Mouse (Mus musculus) kidney, postnatal 25 days (tissue): ENCODE results near the gene Ephb1.

Experiments used
- DNase-seq, 2 experiments: peaks; one replicate each; pipeline ENCODE4 v3.0.0; 2021; ENCODE audit warnings: mixed read lengths in 2 of 2

Ephb1 gene

DNA sequence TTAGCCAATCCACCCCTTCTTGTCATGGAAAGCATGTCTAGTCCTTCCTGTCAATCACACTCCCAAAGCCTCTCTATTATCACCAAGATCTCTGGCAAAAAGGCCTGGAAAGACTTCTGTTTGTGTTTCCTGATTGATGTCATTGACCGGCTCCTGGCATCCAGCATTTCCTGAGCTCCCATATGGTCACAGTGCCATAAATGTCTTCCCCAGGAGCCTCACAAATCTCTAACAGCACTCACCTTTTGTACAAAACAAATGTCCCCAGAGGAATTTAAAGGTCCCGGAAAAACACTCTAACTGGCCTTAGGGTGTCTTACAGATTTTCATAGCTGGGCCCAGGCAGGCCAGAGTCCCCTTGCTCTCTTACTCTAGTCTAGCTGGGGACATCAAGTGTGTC lies 112.9 kb downstream of the Ephb1 start:
- DNase-seq, result no peak

DNA sequence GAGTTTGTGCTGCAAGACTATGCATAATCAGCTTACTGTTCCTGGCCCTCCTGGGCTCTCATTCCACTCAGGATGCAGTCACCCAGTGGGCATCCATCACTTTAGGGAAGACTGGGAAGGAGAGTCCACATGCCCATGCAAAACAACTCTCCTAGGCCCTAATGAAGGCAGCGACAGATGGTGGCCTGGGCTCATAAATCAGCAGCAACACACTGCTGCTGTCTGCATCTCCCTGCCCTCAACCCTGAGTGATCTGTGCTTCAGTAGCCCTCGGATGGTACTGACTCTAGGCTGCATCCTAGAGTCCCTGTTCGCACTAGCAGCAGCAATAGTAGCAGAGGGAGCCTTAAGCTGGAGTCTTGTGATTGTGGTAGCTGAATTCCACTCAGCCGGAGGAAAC lies 114.3 kb downstream of the Ephb1 start:
- DNase-seq, result no peak

DNA sequence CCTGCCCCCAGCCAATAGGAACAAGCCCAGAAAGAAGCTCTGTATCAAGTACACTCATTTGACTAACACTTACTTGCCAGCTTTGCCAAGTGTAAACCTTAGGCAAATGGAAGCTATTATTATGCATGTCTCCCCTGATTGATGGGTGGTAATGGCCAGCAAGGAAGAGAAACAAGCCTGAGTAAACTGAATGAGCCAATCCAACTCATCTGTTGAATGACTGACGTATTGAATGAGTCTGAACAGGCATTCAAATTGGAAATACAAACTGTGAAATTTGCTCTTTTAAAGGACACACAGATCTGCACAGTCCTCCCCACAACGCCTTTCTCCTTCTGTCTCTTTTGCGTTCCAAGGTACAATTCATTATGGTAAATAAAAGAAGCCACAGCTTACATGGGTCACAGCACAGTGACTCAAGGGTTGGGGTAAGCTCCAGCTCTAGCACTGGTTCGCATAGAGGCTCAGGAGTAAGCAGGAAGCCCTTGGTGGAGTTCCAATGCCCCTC lies 119.0 kb downstream of the Ephb1 start:
- DNase-seq, result no peak

DNA sequence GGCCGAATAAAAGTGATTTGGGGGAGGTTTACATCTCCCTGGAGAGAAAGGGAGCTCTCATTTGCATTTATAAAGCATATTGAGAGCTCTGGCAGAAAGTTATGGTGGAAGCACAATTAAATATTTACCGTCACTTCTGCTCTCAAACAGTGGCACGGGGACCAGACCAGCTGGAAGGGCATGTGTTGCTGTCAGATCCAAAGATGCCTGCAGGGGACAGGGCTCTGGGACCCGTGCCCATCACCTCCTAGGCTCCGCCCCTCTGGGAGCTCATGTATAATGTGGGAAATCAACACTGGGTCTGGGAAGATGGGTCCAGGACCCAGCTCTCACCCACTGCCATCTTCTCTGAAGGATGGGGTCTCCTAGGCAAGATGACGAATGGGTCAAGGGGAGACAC lies 123.2 kb downstream of the Ephb1 start:
- DNase-seq, result no peak

DNA sequence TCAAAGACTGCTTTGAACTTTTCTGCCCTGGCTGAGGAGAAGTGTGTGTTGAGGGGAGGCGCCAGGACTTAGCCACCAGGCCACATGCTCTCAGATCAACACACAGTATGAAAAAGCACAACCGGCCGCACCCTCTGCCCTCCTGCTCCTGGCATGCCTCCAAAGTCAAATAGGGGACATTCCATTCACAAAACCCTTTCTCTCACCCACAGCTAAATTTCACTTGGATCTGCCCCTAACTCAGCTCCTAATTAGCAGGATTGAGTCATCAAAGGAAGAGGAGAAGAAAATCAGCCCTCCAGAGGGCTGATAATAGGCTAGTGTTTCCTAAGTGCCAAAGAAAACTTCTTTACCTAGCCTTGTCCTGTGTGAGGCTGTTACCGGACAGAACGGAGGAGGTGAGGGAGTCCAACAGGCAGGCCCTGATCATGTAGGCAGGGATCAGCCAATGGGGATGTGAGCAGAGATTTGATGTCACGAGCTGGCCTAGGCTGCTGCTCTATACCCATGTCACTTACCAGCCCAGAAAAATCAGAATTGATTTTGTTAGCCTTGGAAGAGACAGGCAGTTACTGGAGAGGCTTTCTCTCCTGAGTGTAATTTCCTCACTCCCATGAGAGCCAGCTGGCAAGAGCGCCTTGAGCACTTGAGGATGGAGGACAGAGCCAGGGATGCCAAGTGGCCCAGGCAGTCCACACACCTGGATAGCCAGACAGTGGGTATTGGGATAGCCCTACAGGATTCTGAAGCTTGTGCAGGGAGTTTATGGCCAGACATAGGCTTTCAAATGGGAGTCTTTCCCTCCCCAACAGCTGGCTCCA lies 137.5 kb downstream of the Ephb1 start:
- no peak for DNase-seq

DNA sequence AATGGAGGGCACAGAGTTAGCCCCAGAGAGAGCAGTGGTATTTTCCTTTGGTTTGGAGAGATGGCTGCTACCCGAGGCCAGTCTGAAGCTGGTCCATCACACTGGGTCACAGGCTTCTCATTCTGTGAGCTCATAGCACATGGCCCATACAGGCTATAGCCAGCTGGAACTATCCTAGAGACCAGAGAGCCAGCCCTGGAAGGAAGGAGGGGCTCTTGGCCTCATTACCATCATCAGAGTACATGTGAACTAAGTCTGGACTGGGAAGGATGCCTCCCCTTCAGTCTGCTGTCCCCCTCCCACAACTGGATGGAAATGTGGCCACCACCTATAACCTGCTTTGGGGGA lies 142.5 kb downstream of the Ephb1 start:
- DNase-seq, result no peak

DNA sequence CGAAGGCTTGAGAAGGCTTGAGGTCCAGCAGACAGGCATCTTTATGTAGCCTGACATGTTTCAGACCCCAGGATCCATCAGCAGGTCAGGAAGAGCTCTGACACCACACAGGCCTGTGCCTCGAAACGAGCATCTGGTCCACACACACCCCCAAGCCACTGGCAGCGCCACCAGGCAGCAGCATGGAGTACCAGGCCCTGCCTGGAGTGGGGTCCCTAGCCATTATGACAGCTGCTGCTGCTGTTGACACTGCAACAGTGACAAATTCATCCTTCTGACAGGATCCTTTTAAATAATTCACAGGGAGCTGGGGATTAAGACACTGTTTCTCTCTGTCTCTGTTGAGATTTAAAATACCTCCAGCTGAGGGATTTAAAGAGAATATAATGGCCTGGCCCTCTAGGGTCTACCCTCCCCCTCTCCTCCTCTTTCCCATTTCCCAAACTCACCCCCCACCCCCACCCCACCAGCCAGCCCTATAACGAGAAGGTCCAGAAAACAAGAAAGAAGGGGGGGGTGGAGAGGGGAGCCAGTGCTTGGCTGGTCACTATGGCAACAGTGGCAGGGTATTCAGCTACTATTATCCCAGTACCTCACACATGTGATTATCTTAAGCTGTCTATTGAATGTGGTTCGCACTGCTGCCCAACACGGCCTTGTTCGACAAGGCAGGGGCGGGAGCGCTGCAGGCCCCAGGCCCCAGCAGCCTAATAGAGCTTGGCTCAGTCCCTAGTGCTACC lies 143.0 kb downstream of the Ephb1 start:
- DNase-seq, result no peak

DNA sequence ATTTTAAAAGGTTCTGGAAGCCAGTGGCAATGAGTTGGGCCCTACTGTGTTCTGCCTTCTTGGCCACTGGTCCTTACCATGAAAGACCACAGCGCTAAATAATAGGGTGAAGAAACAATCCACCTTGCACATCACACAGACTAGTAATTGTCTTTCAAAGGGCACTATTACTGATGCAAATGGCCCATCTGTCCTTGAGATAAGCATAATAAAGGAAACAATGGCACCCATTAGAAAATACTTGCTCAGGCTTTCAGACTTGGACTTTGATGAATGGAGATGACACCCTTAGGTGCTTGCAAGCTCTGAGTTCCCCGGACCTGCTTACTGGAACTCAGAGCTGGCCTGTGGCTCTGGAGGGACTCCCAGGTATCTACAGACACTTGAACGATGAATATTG lies 149.0 kb downstream of the Ephb1 start:
- DNase-seq, result no peak

DNA sequence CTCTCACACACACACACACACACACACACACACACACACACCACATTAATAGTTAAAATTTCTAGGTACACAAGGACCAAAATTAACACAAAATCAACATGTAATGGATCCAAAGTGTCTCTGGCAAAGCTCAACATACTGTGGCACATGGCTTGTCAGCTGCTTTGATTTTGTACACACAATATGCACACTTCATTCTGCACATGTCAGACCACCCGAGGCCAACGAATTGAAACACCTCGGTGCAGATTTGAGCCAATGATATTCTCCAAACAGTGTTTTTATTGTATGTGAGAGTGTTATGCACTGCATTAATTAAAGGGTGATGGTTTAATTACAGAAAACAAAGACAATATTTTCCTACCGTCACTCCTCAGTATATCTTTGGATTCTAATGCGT lies 152.6 kb downstream of the Ephb1 start:
- DNase-seq, result no peak

DNA sequence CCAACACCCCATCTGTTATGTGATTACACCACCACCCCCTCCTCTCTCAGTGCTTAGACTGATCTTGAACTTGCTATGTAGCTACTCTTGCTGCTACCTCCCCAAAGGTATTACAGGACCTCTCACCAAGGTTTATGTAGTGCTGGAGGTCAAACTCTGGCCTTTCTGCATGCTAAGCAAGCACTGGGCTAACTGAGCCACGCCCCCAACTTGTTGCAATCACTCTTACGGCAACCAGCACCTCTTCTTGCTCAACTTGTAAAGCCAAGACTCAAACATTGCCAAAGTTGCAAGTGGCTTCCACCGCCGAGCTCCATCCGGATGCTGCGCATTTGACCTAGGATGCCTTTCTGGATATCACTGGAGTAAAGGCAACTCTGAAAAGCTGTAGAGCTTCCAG lies 157.6 kb downstream of the Ephb1 start:
- DNase-seq, result no peak

DNA sequence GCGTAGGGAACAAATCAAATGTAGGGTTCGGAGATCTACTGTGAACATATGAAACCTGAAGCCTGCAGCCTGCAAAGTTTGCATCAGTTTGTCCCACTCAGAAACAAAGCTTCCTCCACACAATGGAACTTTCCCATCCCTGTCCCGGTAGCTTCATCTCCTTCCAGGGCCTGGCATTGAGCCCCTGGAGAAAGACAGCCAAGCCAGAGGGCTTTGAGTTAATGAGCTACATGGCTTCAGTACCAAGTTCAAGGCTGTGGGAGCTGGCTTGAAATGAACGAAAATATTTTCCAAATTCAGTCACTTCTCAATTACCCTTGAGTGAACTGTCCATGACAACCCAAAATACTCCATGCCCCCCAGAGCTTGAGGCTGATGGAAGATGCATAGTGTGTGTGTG lies 160.4 kb downstream of the Ephb1 start:
- DNase-seq, result no peak

DNA sequence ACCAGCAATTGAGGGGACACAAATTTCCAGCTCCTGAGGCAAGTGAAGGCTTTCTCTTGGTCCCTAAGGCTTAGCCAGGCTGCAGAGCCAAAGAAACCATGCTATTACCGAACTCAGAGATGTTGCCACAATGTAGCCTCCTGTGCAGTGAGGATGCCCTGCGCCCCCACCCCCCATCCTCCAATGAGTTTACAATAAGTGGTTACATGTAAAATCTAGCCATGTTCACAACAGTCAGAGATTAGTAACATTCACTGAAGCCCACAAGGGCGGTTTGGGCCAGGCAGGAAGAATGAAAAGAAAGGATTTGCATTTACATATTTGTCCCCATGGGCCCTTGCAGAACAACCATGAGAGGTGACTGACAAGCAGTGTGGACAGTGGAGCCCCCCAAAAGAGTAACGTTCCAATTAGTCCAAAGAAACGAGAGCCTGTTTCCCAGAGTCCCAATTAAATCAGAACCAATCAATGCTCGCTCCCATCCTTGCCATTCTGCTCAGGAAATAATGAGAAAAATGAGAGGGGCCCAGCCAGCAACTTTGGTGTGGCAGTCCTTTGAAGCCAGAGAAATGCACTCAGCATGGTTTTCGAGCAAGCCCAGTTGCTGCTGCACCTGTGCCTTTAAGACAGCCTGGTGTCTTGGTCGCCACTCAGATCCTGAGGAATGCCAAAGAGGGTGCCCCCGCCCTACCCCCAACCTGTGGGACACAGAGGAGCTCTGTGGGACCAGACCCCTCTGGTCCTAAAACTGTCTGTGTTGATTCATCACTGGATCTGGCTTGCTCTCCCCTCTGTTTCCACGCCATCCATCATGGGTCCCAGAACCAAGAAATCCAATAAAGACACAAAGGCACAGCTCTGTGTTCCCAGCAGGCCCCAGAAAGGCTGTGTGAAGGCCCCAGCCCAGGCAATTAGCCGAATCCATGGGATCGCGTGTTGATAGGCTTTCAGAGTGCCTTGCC lies 161.5 kb downstream of the Ephb1 start:
- peak in 1 of 2 experiments; percentile 10 for DNase-seq

DNA sequence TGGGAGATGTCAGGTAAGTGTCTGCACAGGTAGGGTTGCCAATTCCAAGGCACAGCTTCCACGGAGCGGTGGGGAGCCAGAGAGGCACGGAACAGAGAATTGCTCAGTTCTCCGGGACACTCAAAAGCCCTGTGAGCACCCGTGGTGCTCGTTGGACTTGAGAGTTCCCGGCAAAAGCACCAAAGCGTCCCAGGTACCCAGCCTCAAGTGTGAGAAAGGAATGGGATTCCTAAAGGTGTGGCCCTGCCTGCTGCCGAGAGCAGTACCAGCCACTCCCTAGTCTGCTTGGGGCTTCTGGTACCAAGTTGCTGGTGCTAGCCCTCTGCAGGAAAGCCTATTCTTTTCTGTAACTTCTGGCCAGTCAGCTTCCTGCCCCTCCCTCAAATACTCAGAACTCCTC lies 164.4 kb downstream of the Ephb1 start:
- no peak for DNase-seq

DNA sequence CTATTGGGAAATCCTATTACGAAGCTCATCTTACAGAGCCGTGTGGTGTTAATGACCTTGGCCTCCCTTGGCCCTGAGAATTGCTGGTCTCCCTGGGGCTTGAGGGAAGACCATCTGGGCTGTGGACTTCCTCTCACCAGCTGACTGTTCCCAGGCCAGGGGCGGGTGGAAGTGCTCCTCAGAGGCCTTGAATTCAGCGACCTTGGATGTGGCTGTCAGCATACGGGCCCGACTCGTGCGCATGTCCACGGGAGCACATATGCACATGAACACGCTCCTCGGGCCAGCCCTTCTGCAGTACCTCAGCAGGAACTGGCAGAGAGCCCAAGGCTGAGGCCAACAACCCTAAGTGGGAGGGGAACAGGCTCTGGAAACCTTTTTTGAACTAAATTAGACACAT lies 165.1 kb downstream of the Ephb1 start:
- DNase-seq, result peak; percentile 40 to 43

DNA sequence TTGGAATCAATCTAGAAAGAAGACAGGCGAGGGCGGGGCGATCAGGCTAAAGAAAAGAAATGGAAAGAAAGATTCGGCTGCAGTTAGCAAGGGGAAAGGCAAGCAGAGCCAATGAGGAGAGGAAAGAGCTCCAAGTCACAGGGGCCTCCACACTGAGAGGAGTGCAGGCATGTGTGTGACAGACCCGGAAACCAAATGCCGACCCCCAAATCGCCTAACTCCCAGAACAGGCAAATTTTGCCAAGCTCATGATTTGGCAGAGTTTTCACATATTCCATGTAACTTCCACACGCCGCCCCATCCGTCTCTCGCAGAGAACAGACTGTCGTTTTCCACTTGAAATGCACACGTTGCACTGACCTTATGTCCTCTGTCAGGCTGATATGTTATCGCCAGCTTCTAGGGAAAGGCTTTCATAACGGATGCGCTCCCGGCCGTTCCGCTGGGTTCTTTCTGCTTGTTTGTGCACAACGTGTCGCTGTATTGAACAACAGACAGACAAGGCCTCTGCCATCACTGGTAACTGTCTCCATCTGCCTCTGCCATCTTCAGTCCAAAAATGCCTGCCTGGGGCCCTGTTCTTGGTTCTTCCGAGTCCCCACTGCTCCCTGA lies 170.7 kb downstream of the Ephb1 start:
- DNase-seq, result no peak

DNA sequence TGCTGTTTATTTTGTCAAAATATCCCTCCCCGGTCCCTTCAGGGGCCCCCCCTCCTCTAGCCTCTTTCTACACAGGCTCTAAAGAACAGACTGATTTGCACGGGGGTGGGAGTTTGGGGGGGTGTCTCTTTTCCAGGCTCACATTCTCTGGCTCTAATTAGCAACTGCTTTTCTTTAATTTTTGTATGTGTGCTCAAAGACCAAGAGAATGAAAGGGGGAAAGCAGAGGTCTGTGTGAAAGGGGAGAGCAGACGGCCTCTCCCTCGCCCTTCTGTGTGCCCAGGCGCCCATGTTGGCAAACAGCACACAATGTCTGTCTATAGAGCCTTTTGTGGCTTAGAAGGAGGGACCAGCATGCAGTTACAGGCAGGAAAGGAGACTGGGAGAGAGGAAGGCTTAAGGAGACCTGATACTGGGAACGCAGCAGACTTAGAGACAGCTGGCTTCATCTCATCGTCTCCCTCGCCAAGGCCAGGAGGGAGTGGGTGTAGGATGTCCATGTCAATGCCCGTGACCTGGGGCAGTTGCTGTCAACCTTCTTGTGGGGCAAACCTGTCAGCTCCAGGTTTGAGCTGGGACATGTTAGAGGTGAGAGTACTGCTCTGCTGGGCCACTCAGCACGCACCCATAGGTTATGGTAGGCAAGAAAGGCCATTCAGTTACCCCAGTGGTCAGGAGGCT lies 172.5 kb downstream of the Ephb1 start:
- no peak for DNase-seq

DNA sequence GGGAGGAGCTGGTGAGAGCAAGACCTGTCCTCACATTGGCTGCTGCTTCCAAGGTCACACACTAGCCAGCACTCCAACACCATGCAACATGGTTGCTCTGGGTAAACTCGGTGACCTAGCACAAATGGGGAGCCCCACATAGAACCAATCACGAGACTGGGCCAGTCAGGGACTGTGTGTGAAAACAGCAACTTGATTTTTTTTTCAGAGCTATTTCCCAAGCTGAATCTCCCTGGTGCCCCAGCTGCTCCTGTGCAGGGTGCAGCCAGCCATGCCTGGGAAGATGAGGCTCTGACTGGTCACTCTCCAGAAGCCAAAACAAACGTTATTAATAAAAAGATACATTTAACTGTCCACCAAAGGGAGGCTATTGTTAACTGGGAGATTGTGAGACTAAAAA lies 173.2 kb downstream of the Ephb1 start:
- no peak for DNase-seq

DNA sequence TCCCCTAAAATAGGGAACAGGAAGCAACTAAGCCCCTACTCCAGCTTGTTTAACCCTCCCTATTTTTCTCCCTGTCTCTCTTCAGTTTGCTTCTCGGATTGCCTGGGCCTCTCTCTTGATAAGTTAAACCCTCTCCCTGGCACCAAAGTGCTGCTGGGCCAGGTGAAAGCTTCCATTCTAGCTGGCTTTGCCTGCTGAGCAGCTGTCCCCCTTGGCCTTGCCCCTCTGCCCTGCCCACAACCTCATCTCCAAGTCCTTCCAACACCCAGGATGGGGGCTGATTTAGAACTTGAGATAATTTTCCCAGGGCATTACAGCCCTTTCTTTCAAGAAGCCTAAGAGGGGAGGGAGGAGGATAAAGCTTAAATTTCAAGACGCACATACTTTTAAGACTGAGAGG lies 174.0 kb downstream of the Ephb1 start:
- DNase-seq, result no peak

DNA sequence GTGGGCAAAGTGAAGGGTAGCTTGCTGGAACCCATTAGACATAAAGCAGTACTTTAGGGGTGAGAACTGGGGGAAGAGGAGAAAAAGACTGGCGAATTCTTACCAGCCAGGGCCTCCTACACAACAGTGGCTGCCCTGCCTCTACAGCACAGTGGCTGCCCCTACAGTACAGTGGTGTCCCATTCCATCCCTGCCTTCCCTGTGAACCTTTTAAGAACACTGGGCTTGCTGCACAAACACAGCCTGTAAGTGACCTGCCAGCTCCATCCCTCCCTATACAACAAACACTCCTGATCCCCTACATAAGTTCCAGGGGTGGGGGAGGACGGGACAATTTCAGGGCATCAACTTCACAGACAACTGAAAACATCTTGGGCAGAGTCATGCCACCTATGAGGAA lies 174.4 kb downstream of the Ephb1 start:
- DNase-seq, result no peak

DNA sequence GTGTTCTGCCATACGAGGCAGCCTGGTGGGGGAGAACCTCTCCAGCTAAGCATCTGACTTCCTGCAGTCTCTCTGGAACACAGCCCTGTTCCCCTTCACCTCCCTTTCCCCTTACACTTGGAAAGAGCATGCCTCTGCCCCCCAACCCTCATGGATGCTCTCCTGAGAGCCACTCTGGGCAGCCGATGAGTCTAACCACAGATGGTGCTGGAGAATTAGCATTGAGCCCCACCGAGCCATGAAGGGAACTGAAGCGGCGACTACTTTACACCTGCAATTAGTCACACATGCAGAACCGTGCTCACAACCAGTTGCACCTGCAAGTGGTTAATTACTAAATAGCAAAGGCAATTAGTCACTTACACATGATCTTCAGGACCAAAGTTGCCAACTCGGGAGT lies 184.8 kb downstream of the Ephb1 start:
- DNase-seq, result peak in 1 of 2 experiments; percentile 11

DNA sequence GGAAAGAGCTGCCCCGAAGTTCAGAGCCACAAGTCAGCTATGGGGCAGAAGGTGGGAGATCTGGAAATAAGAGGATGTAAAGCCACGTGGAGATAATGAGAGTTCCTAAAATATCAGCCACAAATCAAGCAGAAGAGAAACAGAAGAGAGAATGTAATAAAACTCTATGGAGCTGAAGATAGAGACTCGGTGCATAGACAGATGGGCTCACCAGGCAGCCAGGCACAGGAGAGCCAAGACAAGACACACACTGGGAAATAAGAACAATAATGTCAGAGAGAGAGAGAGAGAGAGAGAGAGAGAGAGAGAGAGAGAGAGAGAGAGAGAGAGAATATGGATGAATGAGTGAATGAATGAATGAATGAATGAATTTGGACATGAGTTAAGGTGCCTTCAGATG lies 198.6 kb downstream of the Ephb1 start:
- no peak for DNase-seq

DNA sequence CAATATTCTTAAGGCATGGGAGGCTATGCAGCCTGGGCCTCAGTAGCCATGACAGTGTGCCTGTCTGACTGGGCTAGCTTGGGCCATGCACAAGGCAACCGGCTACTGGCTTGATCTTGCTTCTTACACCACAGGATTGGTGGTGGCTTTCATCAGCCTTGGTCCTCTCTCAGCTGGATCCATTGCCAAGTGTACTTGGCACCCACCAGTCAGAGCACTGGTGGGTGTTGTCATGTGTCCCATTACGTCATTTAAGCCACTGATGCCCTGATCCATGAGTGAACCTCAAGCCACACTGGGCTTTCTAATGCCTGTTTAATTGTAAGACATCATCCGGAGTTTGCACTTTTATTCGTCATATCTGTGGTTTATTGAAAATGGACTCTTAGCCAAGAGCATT lies 215.3 kb downstream of the Ephb1 start:
- DNase-seq, result no peak
